Mouse (Mus musculus) embryonic facial prominence, embryonic 12.5 days (tissue): Measurements from ENCODE around the gene Dvl2. TPM values are rescaled to one million over a fixed set of nuclear protein-coding genes. Genes with fewer than 3 reads are reported as not detected.

ENCODE experiments used
- ATAC-seq: fragments of 200-750 bp; cut with Nextera tagmentation; 2 replicates; pipeline ENCODE4 v1.8.0; 2017; ENCODE audit not compliant: insufficient number of reproducible peaks, insufficient read depth, low FRiP score, low TSS enrichment
- H3K27ac ChIP-seq: fragments of 300-500 bp; sonication (generic); 2 replicates; pipeline ENCODE4 v1.5.1; 2016; ENCODE audit warnings: mild to moderate bottlenecking
- H3K27me3 ChIP-seq: fragments of 300-500 bp; sonication (generic); 2 replicates; pipeline ENCODE4 v1.6.1; 2016; ENCODE audit warnings: mild to moderate bottlenecking, moderate library complexity
- H3K36me3 ChIP-seq: fragments of 300-500 bp; sonication (generic); 2 replicates; pipeline ENCODE4 v1.6.1; 2016; ENCODE audit warnings: mild to moderate bottlenecking
- H3K4me1 ChIP-seq: fragments of 300-500 bp; sonication (generic); 2 replicates; pipeline ENCODE4 v1.6.1; 2016
- H3K4me2 ChIP-seq: fragments of 300-500 bp; sonication (generic); replicated peaks from 2 replicates; pipeline ENCODE4 v1.6.1; 2016; ENCODE audit warnings: mild to moderate bottlenecking, moderate library complexity
- H3K4me3 ChIP-seq: fragments of 300-500 bp; sonication (generic); 2 replicates; pipeline ENCODE4 v1.5.1; 2016; ENCODE audit warnings: mild to moderate bottlenecking
- H3K9ac ChIP-seq: fragments of 300-500 bp; sonication (generic); 2 replicates; pipeline ENCODE4 v1.6.1; 2016; ENCODE audit warnings: mild to moderate bottlenecking, moderate library complexity
- H3K9me3 ChIP-seq: fragments of 300-500 bp; sonication (generic); 2 replicates; pipeline ENCODE4 v1.6.1; 2016; ENCODE audit warnings: mild to moderate bottlenecking, moderate library complexity
- WGBS: fragments of 180-500 bp; shearing (Covaris S2); methylation state at CpG from one replicate; pipeline ENCODE4 v1.1.7; 2016; 5-methylcytosine and 5-hydroxymethylcytosine counted together
- polyA plus RNA-seq: library from polyadenylated mRNA; unstranded; fragments of >200 nt; fragmentation: Nextera tagmentation; extraction: Ambion mirVana; gene quantifications from 2 replicates; pipeline ENCODE4 v1.2.1, GENCODE M21; 2016

Dvl2 gene
- polyA plus RNA-seq, 1 experiment from 2014 or later = 67.2 TPM

GRCm38 (mm10) chr11:70031321-70031670, 30.9 kb downstream of the Dvl2 start:
- no peak overlapping the region for H3K9ac ChIP-seq
- peaks cover 40% of the 10 kb centered on the region for H3K36me3 ChIP-seq
- no peak for ATAC-seq
- no peak overlapping the region for H3K27ac ChIP-seq
- WGBS = 95% methylated on average over 11 of the region's 11 CpGs
- H3K4me1 ChIP-seq = peaks cover 41% of the 10 kb centered on the region
- no peak overlapping the region for H3K4me3 ChIP-seq
- no peaks in the 10 kb centered on the region for H3K27me3 ChIP-seq
- H3K9me3 ChIP-seq = no peaks in the 10 kb centered on the region
- H3K4me2 ChIP-seq = no peak overlapping the region

- Histone ChIP-seq H3K27ac (no peak overlapping the region), H3K4me2 (no peak overlapping the region), H3K4me3 (no peak overlapping the region), H3K9me3 (no peaks in the 10 kb centered on the region), H3K4me1 (no peaks in the 10 kb centered on the region), H3K9ac (no peak overlapping the region), H3K36me3 (peaks cover 67% of the 10 kb centered on the region), H3K27me3 (no peaks in the 10 kb centered on the region)
- 80% methylated on average over 7 of the region's 7 CpGs for WGBS
- ATAC-seq = no peak
Measured at GRCm38 (mm10) chr11:70038174-70038573, 37.8 kb downstream of the Dvl2 start.

- Histone ChIP-seq H3K9ac (no peak overlapping the region), H3K27me3 (no peaks in the 10 kb centered on the region), H3K27ac (no peak overlapping the region), H3K4me2 (no peak overlapping the region), H3K4me1 (no peaks in the 10 kb centered on the region), H3K9me3 (no peaks in the 10 kb centered on the region), H3K4me3 (no peak overlapping the region), H3K36me3 (peaks cover 69% of the 10 kb centered on the region)
- ATAC-seq = no peak
- 90% methylated on average over 10 of the region's 10 CpGs for WGBS
Measured at GRCm38 (mm10) chr11:70039631-70040030, 39.2 kb downstream of the Dvl2 start.

- Histone ChIP-seq H3K4me2 (no peak overlapping the region), H3K27me3 (no peaks in the 10 kb centered on the region), H3K36me3 (peaks cover 72% of the 10 kb centered on the region), H3K27ac (no peak overlapping the region), H3K9me3 (no peaks in the 10 kb centered on the region), H3K4me1 (no peaks in the 10 kb centered on the region), H3K9ac (no peak overlapping the region), H3K4me3 (no peak overlapping the region)
- WGBS = 89% methylated on average over 7 of the region's 7 CpGs
- ATAC-seq = no peak
Measured at GRCm38 (mm10) chr11:70040184-70040583, 39.8 kb downstream of the Dvl2 start.

GRCm38 (mm10) chr11:70042309-70043085, 42.1 kb downstream of the Dvl2 start:
- 89% methylated on average over 23 of the region's 23 CpGs for WGBS
- Histone ChIP-seq H3K4me2 (no peak overlapping the region), H3K4me3 (no peak overlapping the region), H3K9ac (no peak overlapping the region), H3K36me3 (peaks cover 70% of the 10 kb centered on the region), H3K27ac (no peak overlapping the region), H3K4me1 (no peaks in the 10 kb centered on the region), H3K27me3 (no peaks in the 10 kb centered on the region), H3K9me3 (no peaks in the 10 kb centered on the region)
- no peak for ATAC-seq

- H3K27me3 ChIP-seq = no peaks in the 10 kb centered on the region
- H3K4me1 ChIP-seq = no peaks in the 10 kb centered on the region
- no peak overlapping the region for H3K4me3 ChIP-seq
- H3K4me2 ChIP-seq = no peak overlapping the region
- no peak overlapping the region for H3K27ac ChIP-seq
- no peak overlapping the region for H3K9ac ChIP-seq
- no peaks in the 10 kb centered on the region for H3K9me3 ChIP-seq
- peaks cover 63% of the 10 kb centered on the region for H3K36me3 ChIP-seq
- no peak for ATAC-seq
- WGBS = 78% methylated on average over 7 of the region's 7 CpGs
Measured at GRCm38 (mm10) chr11:70043665-70044064, 43.3 kb downstream of the Dvl2 start.

GRCm38 (mm10) chr11:70045435-70045834, 45.0 kb downstream of the Dvl2 start:
- H3K27me3 ChIP-seq = no peaks in the 10 kb centered on the region
- no peak overlapping the region for H3K9ac ChIP-seq
- no peaks in the 10 kb centered on the region for H3K4me1 ChIP-seq
- peaks cover 46% of the 10 kb centered on the region for H3K36me3 ChIP-seq
- no peak overlapping the region for H3K4me2 ChIP-seq
- H3K4me3 ChIP-seq = no peak overlapping the region
- WGBS = 23% methylated on average over 9 of the region's 9 CpGs
- ATAC-seq = 0 out of 2 replicates have a peak, but pooled peaks have one; percentile 29
- H3K27ac ChIP-seq = peak overlapping the region; percentile 17; the same call in 1 of the 2 replicates
- H3K9me3 ChIP-seq = no peaks in the 10 kb centered on the region

- no peak for ATAC-seq
- Histone ChIP-seq H3K4me3 (no peak overlapping the region), H3K9me3 (no peaks in the 10 kb centered on the region), H3K27me3 (no peaks in the 10 kb centered on the region), H3K4me1 (no peaks in the 10 kb centered on the region), H3K27ac (no peak overlapping the region), H3K9ac (no peak overlapping the region), H3K36me3 (peaks cover 9% of the 10 kb centered on the region; the same call in 1 of the 2 replicates), H3K4me2 (no peak overlapping the region)
- 31% methylated on average over 6 of the region's 6 CpGs for WGBS
Measured at GRCm38 (mm10) chr11:70049366-70049765, 49.0 kb downstream of the Dvl2 start.

- WGBS = 63% methylated on average over 10 of the region's 10 CpGs
- peaks cover 5% of the 10 kb centered on the region; the same call in 1 of the 2 replicates for H3K36me3 ChIP-seq
- no peaks in the 10 kb centered on the region for H3K9me3 ChIP-seq
- peaks cover under 1% of the 10 kb centered on the region; the same call in 1 of the 2 replicates for H3K27me3 ChIP-seq
- H3K4me2 ChIP-seq = no peak overlapping the region
- H3K4me3 ChIP-seq = no peak overlapping the region
- no peak for ATAC-seq
- H3K27ac ChIP-seq = no peak overlapping the region
- no peak overlapping the region for H3K9ac ChIP-seq
- no peaks in the 10 kb centered on the region for H3K4me1 ChIP-seq
Measured at GRCm38 (mm10) chr11:70049816-70050215, 49.4 kb downstream of the Dvl2 start.

- 72% methylated on average over 7 of the region's 7 CpGs for WGBS
- H3K27me3 ChIP-seq = peaks cover 4% of the 10 kb centered on the region; the same call in 1 of the 2 replicates
Measured at GRCm38 (mm10) chr11:70053156-70053555, 52.8 kb downstream of the Dvl2 start.

GRCm38 (mm10) chr11:70053898-70054570, 53.6 kb downstream of the Dvl2 start, which contains the start of gene Asgr1:
Gene Asgr1 (plus strand): TSS chr11:70054085.
- H3K27ac ChIP-seq = no peak within 1 kb of the TSS
- 74% methylated on average over 10 of the region's 10 CpGs for WGBS
- H3K4me3 ChIP-seq = no peak within 1 kb of the TSS
- H3K36me3 ChIP-seq = no peaks in the 10 kb centered on the region
- no peaks in the 10 kb centered on the region for H3K9me3 ChIP-seq
- H3K4me2 ChIP-seq = no peak within 1 kb of the TSS
- no peak for ATAC-seq
- H3K27me3 ChIP-seq = peaks cover 4% of the 10 kb centered on the region; the same call in 1 of the 2 replicates
- peaks cover 6% of the 10 kb centered on the region; the same call in 1 of the 2 replicates for H3K4me1 ChIP-seq
- no peak within 1 kb of the TSS for H3K9ac ChIP-seq

More at GRCm38 (mm10) chr11:70053156-70053555, 52.8 kb downstream of the Dvl2 start:
- H3K27ac ChIP-seq = no peak overlapping the region
- H3K4me1 ChIP-seq = peaks cover 6% of the 10 kb centered on the region; the same call in 1 of the 2 replicates
- no peak overlapping the region for H3K4me3 ChIP-seq
- no peak overlapping the region for H3K4me2 ChIP-seq
- H3K36me3 ChIP-seq = no peaks in the 10 kb centered on the region
- no peaks in the 10 kb centered on the region for H3K9me3 ChIP-seq
- no peak for ATAC-seq
- H3K9ac ChIP-seq = no peak overlapping the region
